ENCODE assay signal across 8 mouse cellular contexts in genomic region chr9:109055271-109056030, GRCm38 (mm10). TPM values are rescaled to one million over a fixed set of nuclear protein-coding genes. Genes with fewer than 3 reads are reported as not detected.
A peak's percentile ranks its signal among the peaks of the same experiment; 100 is the strongest.
DNase-seq lines count a peak whose midpoint lies in the region; ATAC-seq and TF ChIP-seq lines count a peak whose summit lies in the region.

No protein-coding gene starts in this region.

- TF ChIP-seq CTCF in kidney, adult 2 months (conservative IDR thresholded peaks at IDR 0.05; ENCODE audit: insufficient read depth, insufficient read length, low read depth, low read length): no peak
- TF ChIP-seq CTCF in forebrain, postnatal 0 days (IDR thresholded peaks at IDR 0.05; ENCODE audit: low read depth): no peak

- peak overlapping the region; percentile 53 for H3K4me2 ChIP-seq in forebrain, postnatal 0 days (ENCODE audit: low read depth)

- TF ChIP-seq POLR2A in kidney, adult 2 months (IDR thresholded peaks at IDR 0.05; ENCODE audit: low read depth, low read length): no peak

- 92% methylated on average over 12 of the region's 12 CpGs for WGBS in kidney, adult 2 months
- WGBS in forebrain, postnatal 0 days: 85% methylated on average over 12 of the region's 12 CpGs
- 84% methylated on average over 11 of the region's 12 CpGs for WGBS in macrophage (ENCODE audit: missing documents)

- H3K9ac ChIP-seq in forebrain, postnatal 0 days: peak overlapping the region; percentile 49

- DNase-seq in kidney, adult 2 months: no peak
- no peak for DNase-seq in kidney, postnatal 4 days
- peak; percentile 34 for DNase-seq in T-cell, adult 2 months (ENCODE audit: low spot score)
- no peak for DNase-seq in forebrain, postnatal 0 days
- no peak for DNase-seq in urinary bladder, postnatal 14 days (ENCODE audit: low spot score)
- no peak for DNase-seq in c-Kit-positive CD71-positive TER-119-positive erythroid progenitor cells, embryonic 14.5 days (ENCODE audit: low spot score)

- no peaks in the 10 kb centered on the region for H3K36me3 ChIP-seq in kidney, adult 2 months (ENCODE audit: control insufficient read depth, insufficient read depth, low read length)
- peaks cover 34% of the 10 kb centered on the region for H3K36me3 ChIP-seq in forebrain, postnatal 0 days (ENCODE audit: insufficient read depth)
- peaks cover 29% of the 10 kb centered on the region; the same call in 1 of the 2 replicates for H3K36me3 ChIP-seq in macrophage (ENCODE audit: inconsistent target)

- no peaks in the 10 kb centered on the region for H3K9me3 ChIP-seq in forebrain, postnatal 0 days (ENCODE audit: low read length)

- ATAC-seq in forebrain, postnatal 0 days: no peak
- ATAC-seq in inflammation-experienced regulatory T-cells, adult 6 months: no peak

- no peaks in the 10 kb centered on the region for H3K27me3 ChIP-seq in kidney, adult 2 months (replicated peaks; ENCODE audit: control insufficient read depth, insufficient read depth, low read length)
- H3K27me3 ChIP-seq in forebrain, postnatal 0 days (ENCODE audit: insufficient read depth, low read length): no peaks in the 10 kb centered on the region

- H3K79me2 ChIP-seq in macrophage (ENCODE audit: inconsistent target): peaks cover 83% of the 10 kb centered on the region

- H3K27ac ChIP-seq in kidney, adult 2 months (ENCODE audit: insufficient read depth, low read depth, low read length): peak overlapping the region; percentile 14
- peak overlapping the region; percentile 75 for H3K27ac ChIP-seq in forebrain, postnatal 0 days (ENCODE audit: low read depth, low read length)
- H3K27ac ChIP-seq in macrophage: peak overlapping the region; percentile 92

- H3K4me3 ChIP-seq in kidney, adult 2 months (ENCODE audit: insufficient read depth, low read depth, low read length): peak overlapping the region; percentile 37
- peak overlapping the region; percentile 30 for H3K4me3 ChIP-seq in forebrain, postnatal 0 days (ENCODE audit: low read depth, low read length)
- H3K4me3 ChIP-seq in macrophage (ENCODE audit: inconsistent target): peak overlapping the region; percentile 38

- peaks cover 7% of the 10 kb centered on the region; the same call in 1 of the 2 replicates for H3K4me1 ChIP-seq in kidney, adult 2 months (ENCODE audit: control insufficient read depth, insufficient read depth, low read length)
- H3K4me1 ChIP-seq in forebrain, postnatal 0 days (ENCODE audit: insufficient read depth): no peaks in the 10 kb centered on the region

RNA-seq across cellular contexts. Expression of gene Trex1, which starts 4.1 kb away (rescaled TPM):
- polyA plus RNA-seq in kidney, adult 2 months (2012; rRNA removed): 45.2 and 46.7 TPM in 2 replicates
- total RNA-seq in forebrain, postnatal 0 days (2014; rRNA removed): 22.5 and 25.3 TPM in 2 replicates
- 16.5 and 20.3 TPM in 2 replicates for polyA plus RNA-seq in forebrain, postnatal 0 days (2015; fragmentation: Nextera tagmentation; extraction: Ambion mirVana)
- 100 to 1,000 TPM in 6 of 26 experiments, 10 to 100 TPM in 20; 13.2 to 148 (median 71.9) TPM for total RNA-seq in macrophage (2018; cell fraction: chromatin; rRNA removed)
- total RNA-seq in macrophage (2018; cell fraction: cytosol; rRNA removed): 100 to 1,000 TPM; 110 to 746 (median 420) TPM
- total RNA-seq in macrophage (2018; cell fraction: nucleus; rRNA removed): 100 to 1,000 TPM in 20 of 26 experiments, 10 to 100 TPM in 6; 43.6 to 424 (median 173) TPM
- 60.4 to 194 TPM (median 98.8 TPM) in 3 replicates for polyA plus RNA-seq in macrophage (2018)
- polyA plus RNA-seq in inflammation-experienced regulatory T-cells, adult 6 months (2017; shearing (Covaris generic)): 10 to 100 TPM; 42.7 to 50.3 (median 49.9) TPM

RNA-seq across cellular contexts. Expression of gene Shisa5, which starts 17.1 kb away (rescaled TPM):
- 467 and 688 TPM in 2 replicates for polyA plus RNA-seq in kidney, adult 2 months (2012; rRNA removed)
- 66.2 and 68.4 TPM in 2 replicates for total RNA-seq in forebrain, postnatal 0 days (2014; rRNA removed)
- polyA plus RNA-seq in forebrain, postnatal 0 days (2015; fragmentation: Nextera tagmentation; extraction: Ambion mirVana): 75.9 and 77.3 TPM in 2 replicates
- total RNA-seq in macrophage (2018; cell fraction: chromatin; rRNA removed): 100 to 1,000 TPM in 11 of 26 experiments, 10 to 100 TPM in 15; 37.8 to 248 (median 84.3) TPM
- 100 to 1,000 TPM; 280 to 394 (median 346) TPM for total RNA-seq in macrophage (2018; cell fraction: cytosol; rRNA removed)
- total RNA-seq in macrophage (2018; cell fraction: nucleus; rRNA removed): 100 to 1,000 TPM; 148 to 355 (median 263) TPM
- 392 to 901 TPM (median 421 TPM) in 3 replicates for polyA plus RNA-seq in macrophage (2018)
- polyA plus RNA-seq in inflammation-experienced regulatory T-cells, adult 6 months (2017; shearing (Covaris generic)): 1,000 to 10,000 TPM; 1,866 to 3,808 (median 3,640) TPM

RNA-seq across cellular contexts. Expression of gene Atrip, which starts 18.5 kb away (rescaled TPM):
- 20.2 and 20.9 TPM in 2 replicates for polyA plus RNA-seq in kidney, adult 2 months (2012; rRNA removed)
- total RNA-seq in forebrain, postnatal 0 days (2014; rRNA removed): 45.2 and 46.1 TPM in 2 replicates
- polyA plus RNA-seq in forebrain, postnatal 0 days (2015; fragmentation: Nextera tagmentation; extraction: Ambion mirVana): 34.6 and 34.8 TPM in 2 replicates
- 10 to 100 TPM; 13.2 to 53.4 (median 28.6) TPM for total RNA-seq in macrophage (2018; cell fraction: chromatin; rRNA removed)
- 1 to 10 TPM; 4.5 to 9.4 (median 7.0) TPM for total RNA-seq in macrophage (2018; cell fraction: cytosol; rRNA removed)
- total RNA-seq in macrophage (2018; cell fraction: nucleus; rRNA removed): 10 to 100 TPM; 14.5 to 35.1 (median 26.2) TPM
- 6.3 to 9.1 TPM (median 6.5 TPM) in 3 replicates for polyA plus RNA-seq in macrophage (2018)
- polyA plus RNA-seq in inflammation-experienced regulatory T-cells, adult 6 months (2017; shearing (Covaris generic)): 10 to 100 TPM; 19.2 to 28.2 (median 24.9) TPM

RNA-seq across cellular contexts. Expression of gene Ccdc51, which starts 26.8 kb away (rescaled TPM):
- polyA plus RNA-seq in kidney, adult 2 months (2012; rRNA removed): 11.4 and 11.7 TPM in 2 replicates
- 12.2 and 12.9 TPM in 2 replicates for total RNA-seq in forebrain, postnatal 0 days (2014; rRNA removed)
- polyA plus RNA-seq in forebrain, postnatal 0 days (2015; fragmentation: Nextera tagmentation; extraction: Ambion mirVana): 6.4 and 7.2 TPM in 2 replicates
- total RNA-seq in macrophage (2018; cell fraction: chromatin; rRNA removed): 10 to 100 TPM in 4 of 26 experiments, 1 to 10 TPM in 19, under 1 TPM in 3; 0.62 to 14.4 (median 4.9) TPM
- total RNA-seq in macrophage (2018; cell fraction: cytosol; rRNA removed): 1 to 10 TPM; 1.1 to 7.7 (median 6.1) TPM
- total RNA-seq in macrophage (2018; cell fraction: nucleus; rRNA removed): 1 to 10 TPM; 1.2 to 9.9 (median 4.3) TPM
- 2.5 to 7.4 TPM (median 5.7 TPM) in 3 replicates for polyA plus RNA-seq in macrophage (2018)
- 10 to 100 TPM; 12.1 to 15.5 (median 12.3) TPM for polyA plus RNA-seq in inflammation-experienced regulatory T-cells, adult 6 months (2017; shearing (Covaris generic))

RNA-seq across cellular contexts. Expression of gene Tma7, which starts 26.9 kb away (rescaled TPM):
- polyA plus RNA-seq in kidney, adult 2 months (2012; rRNA removed): 42.4 and 80.7 TPM in 2 replicates
- 177 and 216 TPM in 2 replicates for total RNA-seq in forebrain, postnatal 0 days (2014; rRNA removed)
- 695 and 816 TPM in 2 replicates for polyA plus RNA-seq in forebrain, postnatal 0 days (2015; fragmentation: Nextera tagmentation; extraction: Ambion mirVana)
- total RNA-seq in macrophage (2018; cell fraction: chromatin; rRNA removed): 10 to 100 TPM in 21 of 26 experiments, 1 to 10 TPM in 5; 4.6 to 65.9 (median 19.8) TPM
- total RNA-seq in macrophage (2018; cell fraction: cytosol; rRNA removed): 100 to 1,000 TPM; 278 to 533 (median 333) TPM
- total RNA-seq in macrophage (2018; cell fraction: nucleus; rRNA removed): 100 to 1,000 TPM in 11 of 26 experiments, 10 to 100 TPM in 15; 39.7 to 195 (median 77.8) TPM
- polyA plus RNA-seq in macrophage (2018): 294 to 336 TPM (median 314 TPM) in 3 replicates
- polyA plus RNA-seq in inflammation-experienced regulatory T-cells, adult 6 months (2017; shearing (Covaris generic)): 100 to 1,000 TPM; 763 to 998 (median 907) TPM

Comparison
In these comparisons a context has a peak if more than half of its experiments do, and no peak if none do; other contexts are left out.
1. H3K27ac ChIP-seq: peak in every context shown above with its lines; median percentile 92 in macrophage; 75 in forebrain, postnatal 0 days; 14 in kidney, adult 2 months.